Mouse (Mus musculus): ENCODE measurements around the gene Uqcrc2.

The Uqcrc2 gene

GRCm38 (mm10) chr7:120634711-120635361, at the start of gene Uqcrc2:
Gene Uqcrc2 (plus strand): TSS chr7:120635176.
- peak; percentile 74 for DNase-seq (ENCODE audit: low spot score)

DNA sequence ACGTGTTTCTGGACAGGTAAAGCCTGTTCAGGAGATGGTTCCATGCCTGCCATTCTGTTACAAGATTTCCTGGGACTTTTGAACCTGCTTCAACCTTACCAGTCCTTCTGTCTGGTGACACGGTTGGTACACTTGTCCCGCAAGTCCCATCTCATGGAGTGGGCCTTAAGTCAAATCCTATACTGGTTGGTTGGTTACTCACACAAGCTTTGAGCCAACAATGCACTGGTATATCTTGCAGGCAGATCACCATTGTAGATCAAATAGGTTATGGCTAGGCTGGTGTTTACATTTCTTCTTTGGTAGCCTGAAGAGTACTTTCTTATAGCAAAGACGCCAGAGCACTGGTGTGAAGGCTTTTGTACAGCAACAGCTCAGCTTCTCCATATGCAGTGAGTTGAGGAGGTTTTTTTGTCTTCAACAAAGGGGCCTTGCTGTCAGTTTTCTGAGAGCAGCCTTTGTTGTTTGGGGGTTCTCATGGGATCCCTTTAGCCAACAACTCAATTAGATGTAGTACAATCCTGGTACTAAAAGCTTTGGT, 37.7 kb upstream of the Uqcrc2 start:
- DNase-seq (ENCODE audit: low spot score), result no peak

GRCm38 (mm10) chr7:120597744-120598243, 37.2 kb upstream of the Uqcrc2 start:
- DNase-seq (ENCODE audit: low spot score), result no peak

- no peak for DNase-seq (ENCODE audit: low spot score)
Measured at GRCm38 (mm10) chr7:120598355-120598754, 36.6 kb upstream of the Uqcrc2 start.

DNA sequence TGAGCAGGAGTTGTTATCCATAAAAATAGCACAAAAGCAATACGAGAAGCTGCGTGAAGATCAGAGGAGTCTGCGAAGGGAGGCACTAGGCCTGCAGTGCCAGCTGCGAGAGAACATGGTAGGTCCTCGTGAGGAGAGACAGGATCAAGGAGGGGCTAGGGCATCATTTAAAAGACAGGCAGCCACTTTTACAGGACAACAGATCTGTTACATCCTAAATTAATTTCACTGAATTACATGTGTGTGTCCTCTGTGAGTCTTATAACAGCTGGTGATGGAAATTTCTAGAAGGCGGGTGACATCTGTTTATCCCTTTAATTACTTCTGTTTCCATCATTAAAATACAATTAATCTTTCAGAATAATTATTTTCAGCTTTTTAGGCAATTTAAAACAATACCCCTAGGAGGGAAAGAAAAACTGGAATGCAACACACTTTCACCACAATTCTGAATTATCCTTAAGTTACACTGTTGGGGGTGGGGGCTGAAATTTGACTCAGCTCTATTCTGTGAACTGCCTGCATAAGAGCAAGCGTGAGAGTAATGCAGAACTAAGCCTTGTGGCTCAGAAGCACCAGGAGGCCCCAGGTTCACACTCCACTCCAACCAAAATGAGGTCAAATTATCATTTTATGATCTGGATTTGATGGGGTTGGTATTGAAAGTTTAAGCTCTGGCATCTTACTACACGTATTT, 14.8 kb upstream of the Uqcrc2 start:
- DNase-seq (ENCODE audit: low spot score), result no peak

DNA sequence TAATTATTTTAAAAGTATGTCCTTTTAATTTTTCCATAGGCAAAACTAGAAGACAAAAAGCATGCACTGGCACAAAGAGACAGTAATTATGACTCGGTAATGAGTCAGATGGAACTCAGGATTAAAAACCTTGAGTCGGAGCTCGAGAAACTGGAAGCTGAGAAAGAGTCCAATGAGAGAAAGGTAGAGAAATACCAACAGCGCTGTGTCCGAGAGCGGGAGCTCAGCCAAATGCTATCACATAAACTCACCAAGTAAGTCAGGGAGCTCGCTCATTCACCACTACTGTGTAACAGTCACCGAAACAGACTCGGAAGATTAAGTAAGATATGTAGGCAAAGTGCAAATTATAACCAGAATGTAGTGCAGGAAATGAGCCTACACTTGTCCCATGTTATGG, 14.1 kb upstream of the Uqcrc2 start:
- DNase-seq (ENCODE audit: low spot score), result no peak

DNA sequence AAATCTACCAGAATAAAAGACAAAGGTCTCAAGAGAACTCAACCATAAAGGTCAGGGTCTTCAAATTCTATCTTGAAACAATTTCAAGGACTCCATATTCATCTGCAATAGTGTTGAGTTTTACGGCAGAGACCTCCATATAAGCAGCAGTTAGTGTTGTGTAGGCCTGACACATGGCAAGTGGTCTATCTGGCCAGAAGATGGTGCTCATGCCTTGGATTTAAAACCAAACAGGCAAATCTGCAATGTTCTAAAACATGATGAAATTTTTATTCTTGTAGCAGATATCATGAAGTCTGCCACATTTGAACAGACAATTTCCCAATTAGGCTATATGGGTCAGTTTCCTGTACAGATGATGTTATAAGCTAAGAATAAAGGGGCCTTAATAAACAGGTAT, 2.5 kb upstream of the Uqcrc2 start:
- no peak for DNase-seq (ENCODE audit: low spot score)

DNA sequence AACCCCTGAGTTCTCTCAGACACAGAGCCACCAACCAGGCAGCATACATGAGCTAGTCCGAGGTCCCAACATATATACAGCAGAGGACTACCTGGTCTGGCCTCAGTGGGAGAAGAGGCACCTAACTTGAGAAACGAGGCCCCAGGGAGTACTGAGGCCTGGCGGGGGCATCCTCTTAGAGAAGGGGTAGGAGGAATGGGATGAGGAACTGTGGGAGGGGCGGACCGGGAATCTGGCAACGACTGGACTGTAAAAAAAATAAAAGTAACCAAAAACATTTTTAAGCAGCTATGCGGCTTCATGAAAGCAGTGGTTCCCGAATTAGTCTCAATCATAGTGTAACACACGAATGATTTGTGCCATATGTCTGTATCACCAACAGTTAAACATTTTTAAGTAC, 675 bp upstream of the Uqcrc2 start:
- DNase-seq (ENCODE audit: low spot score), result no peak

DNA sequence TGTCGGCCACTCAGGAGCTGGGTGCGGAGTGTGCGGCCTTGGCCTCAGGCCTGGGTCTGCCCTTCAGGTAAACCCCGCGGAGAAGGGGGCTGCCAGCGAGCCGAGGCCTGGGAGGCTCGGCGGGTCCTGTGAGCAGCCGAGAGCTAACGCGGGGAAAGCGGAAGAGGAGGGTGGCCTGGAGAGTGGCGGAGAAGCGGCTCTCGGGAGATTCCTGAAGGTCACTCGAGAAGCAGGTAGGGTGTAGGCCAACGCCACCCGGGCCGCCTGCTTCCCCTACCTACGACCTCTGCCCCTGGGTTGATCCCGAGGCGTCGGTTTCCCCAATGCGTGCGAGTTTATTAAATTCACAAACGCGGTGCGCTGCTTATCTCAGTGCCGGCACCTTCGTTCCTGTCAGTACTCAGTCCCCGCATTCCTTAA, 396 bp downstream of the Uqcrc2 start:
- no peak for DNase-seq (ENCODE audit: low spot score)

- DNase-seq (ENCODE audit: low spot score), result no peak
Measured at GRCm38 (mm10) chr7:120635821-120636220, 845 bp downstream of the Uqcrc2 start.

- DNase-seq (ENCODE audit: low spot score), result no peak
Measured at GRCm38 (mm10) chr7:120643217-120643616, 8.2 kb downstream of the Uqcrc2 start.

DNA sequence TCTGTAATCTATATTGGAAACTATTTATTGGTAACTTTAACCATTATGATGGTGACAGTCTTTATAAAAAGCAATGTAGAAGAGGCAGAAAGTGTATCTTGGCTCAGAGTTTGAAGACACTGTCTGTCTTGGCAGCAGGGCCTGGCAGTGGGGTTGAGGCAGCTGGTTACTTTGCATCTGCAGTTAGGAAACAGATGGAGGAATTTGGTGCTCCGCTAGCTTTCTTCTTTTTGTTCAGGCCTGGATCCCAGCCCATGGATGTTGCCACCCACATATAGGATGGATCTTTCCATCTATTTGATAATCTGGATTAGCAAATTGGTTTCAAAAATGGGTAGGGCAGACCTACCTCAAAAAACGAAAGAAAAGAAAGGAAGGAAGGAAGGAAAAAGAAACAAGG, 12.9 kb downstream of the Uqcrc2 start:
- DNase-seq (ENCODE audit: low spot score), result no peak

DNA sequence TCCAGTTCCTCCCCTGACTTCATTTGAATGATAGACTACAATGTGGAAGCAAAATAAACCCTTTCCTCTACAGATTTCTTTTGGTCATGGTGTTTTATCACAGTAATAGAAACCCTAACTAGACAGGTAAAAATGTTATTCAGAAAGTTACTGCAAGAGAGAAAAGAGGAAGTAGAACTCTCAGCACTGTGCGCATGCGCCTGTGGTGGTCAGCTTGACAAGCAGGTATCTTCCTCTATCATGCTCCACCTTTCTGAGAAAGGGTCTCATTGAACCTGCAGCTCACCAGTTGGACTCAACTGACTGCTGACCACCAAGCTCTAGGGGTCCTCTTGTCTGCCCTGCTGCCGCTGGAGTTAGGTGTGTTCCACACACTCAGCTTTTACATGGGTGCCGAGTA, 27.1 kb downstream of the Uqcrc2 start:
- DNase-seq (ENCODE audit: low spot score), result no peak

DNA sequence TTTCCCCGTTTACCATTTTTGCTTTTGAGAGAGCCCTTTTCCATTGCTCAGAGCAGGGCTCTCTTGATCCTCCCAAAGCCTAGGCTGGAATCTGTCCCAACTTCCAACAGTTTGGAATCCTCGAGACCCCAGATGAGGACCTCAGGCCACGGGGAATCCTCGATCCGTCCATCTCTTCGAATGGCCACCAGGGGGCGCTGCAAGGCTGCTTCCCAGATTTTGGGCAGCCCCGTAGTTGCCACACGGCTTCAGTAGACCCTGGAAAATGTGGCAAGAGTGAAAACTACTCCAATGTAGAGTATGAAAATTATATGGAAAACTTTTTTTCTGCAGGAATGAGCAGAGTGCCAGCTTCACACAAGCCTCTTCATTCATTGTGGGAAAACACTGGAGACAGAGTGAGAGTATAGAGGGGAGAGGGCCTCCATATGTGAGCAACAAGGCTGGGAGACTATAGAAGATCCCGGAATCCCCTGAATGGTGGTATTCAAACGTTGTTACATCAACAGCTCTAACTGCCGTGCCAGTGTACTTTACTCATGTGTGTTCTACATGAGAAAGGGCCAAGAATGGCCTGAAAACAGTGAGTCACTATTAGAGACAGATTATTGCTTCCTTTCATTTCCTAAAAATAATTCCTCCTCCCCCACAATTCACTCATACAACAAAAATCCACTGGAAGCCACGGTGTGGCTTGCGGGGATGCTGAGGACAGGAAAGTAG, 35.3 kb downstream of the Uqcrc2 start, which contains the start of gene Pdzd9:
Gene Pdzd9, minus strand, starts transcription at position 191 of the 723 bp plus-strand sequence.
- peak; percentile 35 for DNase-seq (ENCODE audit: low spot score)

GRCm38 (mm10) chr7:120671271-120671670, 36.3 kb downstream of the Uqcrc2 start:
- no peak for DNase-seq (ENCODE audit: low spot score)

GRCm38 (mm10) chr7:120677001-120677643, 42.1 kb downstream of the Uqcrc2 start, which contains the start of gene Mosmo:
Gene Mosmo (plus strand): TSS chr7:120677618.
- DNase-seq (ENCODE audit: low spot score), result peak; percentile 27

GRCm38 (mm10) chr7:120677764-120678531, 43.0 kb downstream of the Uqcrc2 start:
- DNase-seq (ENCODE audit: low spot score), result peak; percentile 6

DNA sequence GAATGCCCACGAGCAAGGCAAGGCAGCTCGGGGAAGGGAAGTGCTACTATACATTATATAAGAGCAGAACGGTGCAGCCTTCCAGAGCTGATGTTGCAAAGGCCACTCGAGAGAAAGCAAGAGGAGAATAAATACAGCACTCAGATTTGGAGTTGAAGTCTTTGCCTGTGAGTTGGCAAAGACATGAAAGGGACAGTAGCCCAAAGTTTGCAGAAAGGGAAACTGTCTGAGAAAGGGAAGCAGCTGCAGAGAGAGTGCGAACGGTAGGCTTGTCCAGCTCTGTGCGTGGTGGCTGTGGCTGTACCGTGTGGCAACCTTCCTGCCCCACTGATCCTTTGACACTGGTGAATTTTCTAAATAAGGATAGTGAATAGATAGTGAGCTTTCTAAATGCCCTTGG, 44.0 kb downstream of the Uqcrc2 start:
- DNase-seq (ENCODE audit: low spot score), result no peak

DNA sequence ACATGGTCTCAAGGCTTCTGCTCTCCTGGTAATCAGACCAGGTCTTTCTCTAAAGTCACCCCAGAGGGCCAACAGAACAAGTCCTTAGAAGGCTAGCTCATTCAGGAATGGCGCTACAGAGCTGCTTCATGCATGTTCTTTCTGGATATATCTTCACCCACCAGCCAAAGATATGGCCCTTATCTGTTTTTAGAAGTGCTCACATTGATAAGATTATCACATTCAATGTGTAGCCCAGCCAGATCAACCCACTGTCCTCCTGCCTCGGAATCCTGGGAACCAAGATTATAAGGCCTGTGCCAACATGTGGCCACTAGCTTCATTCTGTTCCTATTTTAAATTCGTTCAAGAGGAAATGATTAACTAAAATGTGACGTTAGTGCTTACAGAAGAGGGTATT, 47.0 kb downstream of the Uqcrc2 start:
- no peak for DNase-seq (ENCODE audit: low spot score)

GRCm38 (mm10) chr7:120684731-120685161, 49.8 kb downstream of the Uqcrc2 start:
- no peak for DNase-seq (ENCODE audit: low spot score)

- no peak for DNase-seq (ENCODE audit: low spot score)
Measured at GRCm38 (mm10) chr7:120685227-120685626, 50.3 kb downstream of the Uqcrc2 start.
